In genomic region chr11:65678824-65679402, GRCm38 (mm10) we compare ENCODE assay signal across 7 mouse cellular contexts.
A peak's percentile ranks its signal among the peaks of the same experiment; 100 is the strongest.
DNase-seq lines count a peak whose midpoint lies in the region; ATAC-seq lines count a peak whose summit lies in the region.

No protein-coding gene starts in this region.

- H3K36me3 ChIP-seq in heart, embryonic 16.5 days (ENCODE audit: control insufficient read depth, insufficient read depth), result no peaks in the 10 kb centered on the region

- 0 out of 2 replicates have a peak overlapping the region, but pooled peaks have one; percentile 40 for H3K9ac ChIP-seq in heart, embryonic 16.5 days (ENCODE audit: low read length)

- no peaks in the 10 kb centered on the region for H3K9me3 ChIP-seq in heart, embryonic 16.5 days (replicated peaks; ENCODE audit: control insufficient read depth, low read length)

- DNase-seq in urinary bladder, postnatal 36 days (ENCODE audit: low spot score in 2 of 2), result peak; percentile 10 to 11
- no peak for DNase-seq in urinary bladder, adult 18-20 months (ENCODE audit: low spot score in 2 of 2)
- peak; percentile 79 for DNase-seq in embryo, embryonic 10.5 days (ENCODE audit: low spot score)
- DNase-seq in large intestine, adult 2 months (ENCODE audit: low read depth, low spot score), result peak; percentile 18
- DNase-seq in lung, postnatal 36 days, result peak; percentile 47
- no peak for DNase-seq in ovary, postnatal 36 days (ENCODE audit: low spot score)

- ATAC-seq in heart, embryonic 16.5 days (replicated peaks; ENCODE audit: extremely low read depth, insufficient read depth, low FRiP score), result peak; percentile 38; the same call in 1 of the 2 replicates

- no peak overlapping the region for H3K4me3 ChIP-seq in heart, embryonic 16.5 days (ENCODE audit: low read length)

- H3K27me3 ChIP-seq in heart, embryonic 16.5 days (ENCODE audit: control insufficient read depth, insufficient read depth, low read length), result no peaks in the 10 kb centered on the region

- 26% methylated on average over 12 of the region's 12 CpGs for whole genome bisulfite sequencing in heart, embryonic 16.5 days
- WGBS in large intestine, adult 2 months, result 28% methylated on average over 12 of the region's 12 CpGs

- H3K4me2 ChIP-seq in heart, embryonic 16.5 days (ENCODE audit: low read depth, low read length), result peak overlapping the region; percentile 52

- peaks cover 3% of the 10 kb centered on the region; the same call in 1 of the 2 replicates for H3K4me1 ChIP-seq in heart, embryonic 16.5 days (ENCODE audit: control insufficient read depth, insufficient read depth, low read length)

- no peak overlapping the region for H3K27ac ChIP-seq in heart, embryonic 16.5 days (ENCODE audit: low read length)

Comparison
In these comparisons a context has a peak if more than half of its experiments do, and no peak if none do; other contexts are left out.
1. DNase-seq: peak in urinary bladder, postnatal 36 days (2 of 2), embryo, embryonic 10.5 days (single experiment), large intestine, adult 2 months (single experiment) and lung, postnatal 36 days (single experiment); none in urinary bladder, adult 18-20 months (0 of 2) and ovary, postnatal 36 days (single experiment).